Mouse (Mus musculus) lung, embryonic 15.5 days (tissue): ENCODE data around the gene Itgb7. TPM values are rescaled to one million over a fixed set of nuclear protein-coding genes. Genes with fewer than 3 reads are reported as not detected.

Experiments
- ATAC-seq: fragments of 200-750 bp; cut with Nextera tagmentation; 2 replicates; pipeline ENCODE4 v1.8.0; 2017; ENCODE audit warnings: moderate number of reproducible peaks, borderline replicate concordance; ENCODE audit not compliant: low FRiP score, low TSS enrichment; ENCODE audit errors: extremely low read depth
- H3K27ac ChIP-seq: fragments of 300-500 bp; sonication (generic); 2 replicates; pipeline ENCODE4 v1.5.1; 2015; ENCODE audit warnings: moderate library complexity, mild to moderate bottlenecking, inconsistent platforms
- H3K27me3 ChIP-seq: fragments of 300-500 bp; sonication (generic); 2 replicates; pipeline ENCODE4 v1.6.1; 2015; ENCODE audit warnings: inconsistent platforms
- H3K36me3 ChIP-seq: fragments of 300-500 bp; sonication (generic); 2 replicates; pipeline ENCODE4 v1.6.1; 2015; ENCODE audit warnings: inconsistent platforms
- H3K4me1 ChIP-seq: fragments of 300-500 bp; sonication (generic); 2 replicates; pipeline ENCODE4 v1.6.1; 2015; ENCODE audit warnings: inconsistent platforms
- H3K4me2 ChIP-seq: fragments of 300-500 bp; sonication (generic); 2 replicates; pipeline ENCODE4 v1.6.1; 2015; ENCODE audit warnings: inconsistent platforms, mild to moderate bottlenecking, moderate library complexity
- H3K4me3 ChIP-seq: fragments of 300-500 bp; sonication (generic); 2 replicates; pipeline ENCODE4 v1.5.1; 2015; ENCODE audit warnings: mild to moderate bottlenecking, inconsistent platforms
- H3K9ac ChIP-seq: fragments of 300-500 bp; sonication (generic); 2 replicates; pipeline ENCODE4 v1.6.1; 2015; ENCODE audit warnings: inconsistent platforms
- H3K9me3 ChIP-seq: fragments of 300-500 bp; sonication (generic); 2 replicates; pipeline ENCODE4 v1.6.1; 2016; ENCODE audit warnings: inconsistent platforms
- WGBS: fragments of 180-500 bp; shearing (Covaris S2); methylation state at CpG from one replicate; pipeline ENCODE4 v1.1.7; 2015; 5-methylcytosine and 5-hydroxymethylcytosine counted together
- polyA plus RNA-seq: library from polyadenylated mRNA; unstranded; fragments of >200 nt; fragmentation: Nextera tagmentation; extraction: Ambion mirVana; gene quantifications from 2 replicates; pipeline ENCODE4 v1.2.1, GENCODE M21; 2015

Gene Itgb7
- polyA plus RNA-seq, 1 experiment from 2014 or later = 3.2 TPM

DNA sequence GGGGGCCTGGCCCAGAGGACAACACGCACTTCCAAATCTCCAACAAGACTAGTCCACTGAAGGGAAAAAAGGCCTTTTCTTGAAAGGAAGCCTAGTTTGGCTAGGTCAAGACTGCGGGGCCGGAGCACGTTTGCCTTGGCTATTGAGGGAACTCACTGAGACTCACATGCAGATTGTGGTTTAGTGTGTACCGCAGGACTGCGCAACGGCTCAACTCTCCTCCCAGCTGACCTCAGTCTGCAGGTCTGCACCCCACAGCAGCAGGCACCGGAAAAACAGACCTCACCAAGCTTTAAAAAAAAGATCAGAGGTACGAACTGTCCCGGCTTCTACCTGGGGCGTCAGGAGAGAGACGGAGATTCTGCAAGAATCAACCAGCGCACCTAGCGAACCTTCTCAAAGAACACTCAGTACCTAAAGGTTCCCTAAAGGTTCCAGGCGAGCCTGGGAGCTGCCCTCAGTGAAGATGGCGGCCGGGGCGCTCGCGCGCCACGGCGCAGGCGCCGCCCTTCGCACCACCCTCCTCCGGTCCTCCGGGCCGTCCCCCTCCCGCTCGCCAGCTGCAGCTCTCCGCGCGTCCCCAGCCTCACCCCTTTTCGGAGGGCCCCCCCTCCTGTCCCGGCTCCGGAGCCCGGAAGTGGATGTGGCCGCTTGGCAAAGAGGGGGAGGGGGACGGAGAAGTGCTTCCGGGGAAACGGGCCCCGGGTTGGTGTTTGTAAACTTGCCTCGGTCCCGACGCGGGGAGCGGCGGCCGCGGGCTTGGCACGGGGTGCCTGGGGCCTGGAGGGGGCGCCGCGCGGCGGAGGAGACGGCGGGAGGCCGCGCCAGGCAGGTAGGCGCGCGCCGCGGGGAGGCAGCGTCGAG is 28.5 kb downstream of the Itgb7 start, which contains the start of gene Zfp740:
Zfp740 (plus strand) TSS at position 279 of the 864 bp plus-strand sequence.
- under 1% methylated on average over 60 of the region's 68 CpGs for WGBS
- peaks cover 20% of the 10 kb centered on the region for H3K36me3 ChIP-seq
- peaks cover 40% of the 10 kb centered on the region for H3K4me1 ChIP-seq

DNA sequence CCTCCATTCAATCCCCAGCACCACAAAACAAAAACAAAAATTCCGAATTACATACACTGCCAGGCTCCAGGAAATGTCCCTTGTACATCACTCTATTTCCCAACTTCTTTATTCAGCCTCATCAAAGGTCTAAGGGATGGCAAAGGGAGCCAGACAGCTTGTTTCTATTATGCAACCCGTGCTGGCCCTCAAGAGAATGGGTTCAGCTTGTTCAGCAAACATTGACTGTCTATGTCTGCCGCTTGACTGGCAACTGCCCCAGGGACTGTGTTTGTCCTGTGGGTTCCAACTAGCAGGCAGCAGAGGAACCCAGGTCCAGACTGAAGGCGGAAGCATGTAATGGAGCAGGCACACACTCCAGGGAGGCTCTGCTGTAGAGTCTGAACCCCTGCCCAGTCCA is 32.9 kb downstream of the Itgb7 start:
- ATAC-seq = no peak
- Histone ChIP-seq H3K27ac (no peak overlapping the region), H3K4me3 (no peak overlapping the region), H3K27me3 (no peaks in the 10 kb centered on the region), H3K4me2 (no peak overlapping the region), H3K36me3 (no peaks in the 10 kb centered on the region), H3K9ac (no peak overlapping the region), H3K9me3 (no peaks in the 10 kb centered on the region), H3K4me1 (peaks cover 9% of the 10 kb centered on the region; the same call in 1 of the 2 replicates)
- WGBS = 55% methylated on average over 4 of the region's 4 CpGs

More for the DNA sequence above, 28.5 kb downstream of the Itgb7 start, which contains the start of gene Zfp740:
- Histone ChIP-seq H3K27ac (peak within 1 kb of the TSS; percentile 100), H3K27me3 (no peaks in the 10 kb centered on the region), H3K9me3 (no peaks in the 10 kb centered on the region), H3K4me2 (peak within 1 kb of the TSS; percentile 79), H3K9ac (peak within 1 kb of the TSS; percentile 97), H3K4me3 (peak within 1 kb of the TSS; percentile 91)
- ATAC-seq = peak; percentile 96

DNA sequence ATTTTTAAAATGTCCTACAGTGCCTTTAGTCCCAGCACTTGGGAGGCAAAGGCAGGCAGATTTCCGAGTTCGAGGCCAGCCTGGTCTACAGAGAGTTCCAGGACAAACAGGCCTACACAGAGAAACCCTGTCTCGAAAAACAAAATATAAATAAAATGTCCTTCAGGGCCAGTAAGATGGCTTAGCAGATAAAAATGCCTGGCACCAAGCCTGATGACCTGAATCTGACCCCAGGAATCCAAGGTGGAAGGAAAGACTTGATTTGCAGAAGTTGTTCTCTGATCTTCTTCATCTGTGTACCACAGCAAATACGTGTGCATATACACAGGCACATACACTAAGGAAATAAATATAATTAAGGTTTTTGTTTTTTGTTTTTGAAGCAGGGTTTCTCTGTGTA is 36.4 kb downstream of the Itgb7 start:
- 51% methylated on average over 4 of the region's 4 CpGs for WGBS
- no peak for ATAC-seq

DNA sequence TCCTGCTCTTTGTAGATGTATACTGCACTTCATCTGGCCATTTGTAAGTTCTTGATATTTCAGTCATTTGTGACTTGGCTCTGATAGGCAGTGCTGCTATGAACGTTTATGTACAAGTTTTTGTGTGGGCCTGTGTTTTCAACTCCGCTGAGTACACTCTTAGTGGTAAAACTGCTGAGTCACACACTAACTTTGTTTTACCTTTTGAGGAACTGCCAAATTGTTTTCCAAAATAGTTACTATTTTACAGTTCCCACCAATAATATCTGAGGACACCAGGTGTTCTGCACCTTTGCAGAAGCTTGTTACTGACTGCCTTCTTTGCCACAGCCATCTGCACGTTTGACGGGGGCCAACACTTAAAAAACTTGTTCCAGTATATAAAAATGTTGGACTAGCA is 37.3 kb downstream of the Itgb7 start:
- Histone ChIP-seq H3K27me3 (no peaks in the 10 kb centered on the region), H3K4me2 (no peak overlapping the region), H3K9me3 (no peaks in the 10 kb centered on the region), H3K27ac (no peak overlapping the region), H3K9ac (no peak overlapping the region), H3K4me3 (no peak overlapping the region), H3K36me3 (no peaks in the 10 kb centered on the region), H3K4me1 (no peaks in the 10 kb centered on the region)
- WGBS = 72% methylated on average over 4 of the region's 4 CpGs
- ATAC-seq = no peak

More for the DNA sequence above, 36.4 kb downstream of the Itgb7 start:
- H3K27ac ChIP-seq = no peak overlapping the region
- H3K27me3 ChIP-seq = no peaks in the 10 kb centered on the region
- H3K36me3 ChIP-seq = no peaks in the 10 kb centered on the region
- H3K4me1 ChIP-seq = no peaks in the 10 kb centered on the region
- H3K9ac ChIP-seq = no peak overlapping the region
- H3K4me2 ChIP-seq = no peak overlapping the region
- H3K4me3 ChIP-seq = no peak overlapping the region
- H3K9me3 ChIP-seq = no peaks in the 10 kb centered on the region

DNA sequence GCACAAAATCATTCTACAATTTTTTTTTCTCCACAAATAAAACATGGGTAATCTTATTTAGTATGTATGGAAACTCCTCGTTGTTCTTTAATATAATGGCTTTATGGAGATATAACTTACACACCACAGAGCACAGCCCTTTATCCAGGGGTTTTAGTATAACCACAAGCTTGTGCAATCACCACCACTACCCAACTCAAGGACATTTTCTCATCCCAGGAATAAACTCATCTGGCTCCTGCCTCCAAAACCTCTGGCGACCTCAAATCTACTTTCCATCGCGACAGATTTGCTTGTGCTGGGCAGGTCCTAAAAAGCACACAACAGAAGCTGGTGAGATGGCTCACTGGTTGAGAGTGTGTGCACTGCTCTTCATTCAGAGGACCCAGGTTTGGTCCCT is 38.1 kb downstream of the Itgb7 start:
- Histone ChIP-seq H3K27me3 (no peaks in the 10 kb centered on the region), H3K4me1 (peaks cover 5% of the 10 kb centered on the region), H3K36me3 (no peaks in the 10 kb centered on the region), H3K4me2 (no peak overlapping the region), H3K9me3 (no peaks in the 10 kb centered on the region), H3K4me3 (no peak overlapping the region), H3K27ac (no peak overlapping the region), H3K9ac (no peak overlapping the region)
- WGBS = 87% methylated on average over 4 of the region's 4 CpGs
- ATAC-seq = no peak

DNA sequence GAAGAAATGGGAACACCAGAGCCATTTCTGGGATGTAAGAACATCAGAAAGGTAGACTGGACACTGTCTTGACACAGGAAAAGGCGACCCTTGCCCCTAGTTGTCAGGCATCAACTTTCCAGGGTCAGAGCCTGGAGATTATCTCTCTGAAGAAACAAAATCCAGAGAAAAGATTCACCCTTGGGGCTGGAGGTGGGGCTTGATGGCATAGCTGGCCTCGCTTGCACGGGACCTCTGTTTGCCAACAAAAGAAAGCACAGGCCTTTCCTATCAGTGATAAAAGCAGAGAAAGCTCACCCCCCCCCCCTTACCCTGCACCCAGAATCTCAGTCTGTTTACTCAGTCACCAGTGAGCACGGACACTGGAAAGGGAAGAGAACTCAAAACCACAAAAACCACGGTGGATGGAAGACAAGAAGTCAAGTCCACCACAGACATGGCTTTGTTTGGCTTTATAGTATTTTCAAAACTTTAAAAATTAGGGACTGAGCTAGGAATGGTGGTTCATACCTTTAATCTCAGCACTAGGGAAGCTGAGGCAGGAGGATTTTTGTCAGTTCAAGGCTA is 38.8 kb downstream of the Itgb7 start:
- H3K27me3 ChIP-seq = no peaks in the 10 kb centered on the region
- H3K4me1 ChIP-seq = peaks cover 13% of the 10 kb centered on the region
- H3K36me3 ChIP-seq = no peaks in the 10 kb centered on the region
- H3K9ac ChIP-seq = no peak overlapping the region
- H3K9me3 ChIP-seq = no peaks in the 10 kb centered on the region
- H3K4me2 ChIP-seq = no peak overlapping the region
- H3K27ac ChIP-seq = no peak overlapping the region
- no peak for ATAC-seq
- H3K4me3 ChIP-seq = no peak overlapping the region
- 37% methylated on average over 5 of the region's 5 CpGs for WGBS

DNA sequence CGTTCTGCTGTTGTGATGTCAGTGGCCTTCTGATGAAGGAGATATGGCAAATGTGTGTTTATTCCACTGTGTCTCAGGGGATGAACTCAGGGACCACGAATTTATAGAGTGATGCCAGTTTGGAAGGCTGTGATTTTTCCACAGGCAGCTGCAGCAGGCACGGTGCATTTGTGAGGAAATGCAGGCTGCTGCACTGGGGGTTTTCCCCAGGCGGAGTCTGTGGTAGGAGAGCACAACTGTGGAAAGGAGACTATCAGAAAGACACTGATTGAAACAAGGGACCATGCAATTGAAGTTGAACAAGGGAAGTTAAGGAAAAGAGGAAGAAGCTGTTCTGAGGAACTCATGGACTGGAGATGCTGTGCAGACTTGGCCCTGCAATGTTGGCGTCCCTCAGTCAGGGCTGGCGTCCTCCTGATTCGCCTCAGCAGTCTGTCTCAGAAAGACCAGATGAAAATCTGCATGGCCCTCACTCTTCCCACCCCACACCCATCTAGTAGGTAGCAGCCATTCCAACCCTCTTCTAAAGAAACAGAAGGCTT is 39.4 kb downstream of the Itgb7 start:
- Histone ChIP-seq H3K27ac (no peak overlapping the region), H3K4me2 (no peak overlapping the region), H3K4me1 (peaks cover 16% of the 10 kb centered on the region), H3K9ac (no peak overlapping the region; the same call in 1 of the 2 replicates), H3K9me3 (no peaks in the 10 kb centered on the region), H3K27me3 (no peaks in the 10 kb centered on the region), H3K4me3 (no peak overlapping the region), H3K36me3 (no peaks in the 10 kb centered on the region)
- 50% methylated on average over 7 of the region's 7 CpGs for WGBS
- ATAC-seq = no peak

DNA sequence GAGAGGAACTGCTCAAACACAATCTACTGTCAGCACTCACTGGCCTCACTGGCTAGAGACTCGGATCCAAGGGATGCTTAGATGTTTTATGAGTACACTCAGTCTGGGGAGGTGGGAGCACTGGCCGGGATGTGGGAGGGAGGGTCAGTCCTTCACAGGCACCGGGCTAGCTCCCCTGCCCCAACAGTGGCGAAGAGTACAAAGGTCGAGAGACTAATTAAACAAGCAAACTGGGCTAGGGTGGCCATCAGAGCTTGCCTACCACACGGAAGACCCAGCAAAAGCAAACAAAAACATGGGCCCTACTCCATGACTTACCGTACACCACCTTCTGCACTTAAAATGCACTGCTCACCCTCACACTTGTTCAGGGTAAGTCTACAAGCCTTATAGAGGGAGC is 40.0 kb downstream of the Itgb7 start:
- no peak overlapping the region; the same call in 1 of the 2 replicates for H3K9ac ChIP-seq
- no peak for ATAC-seq
- H3K4me2 ChIP-seq = no peak overlapping the region
- H3K27me3 ChIP-seq = no peaks in the 10 kb centered on the region
- peaks cover 16% of the 10 kb centered on the region for H3K4me1 ChIP-seq
- WGBS = 34% methylated on average over 7 of the region's 7 CpGs
- no peaks in the 10 kb centered on the region for H3K36me3 ChIP-seq
- no peaks in the 10 kb centered on the region for H3K9me3 ChIP-seq
- H3K4me3 ChIP-seq = no peak overlapping the region
- no peak overlapping the region for H3K27ac ChIP-seq

DNA sequence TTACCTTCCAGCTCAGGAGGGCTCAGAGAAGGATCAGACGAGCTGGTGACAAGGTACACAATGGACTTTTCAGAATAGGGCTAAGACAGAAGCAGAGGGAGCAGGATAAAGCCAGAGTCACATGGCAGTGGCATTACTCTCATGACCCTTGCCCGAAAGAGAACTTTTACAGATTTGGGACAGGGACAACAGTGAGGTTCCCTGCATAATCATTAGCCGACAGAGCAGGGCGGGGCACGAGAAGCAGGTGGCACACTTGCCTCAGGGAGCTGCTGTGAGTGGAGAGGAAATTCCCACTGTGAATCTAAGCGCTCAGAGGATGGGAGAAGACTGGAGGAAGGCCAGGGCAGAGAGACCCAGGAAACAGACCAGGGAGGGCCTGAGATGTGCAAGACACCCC is 42.9 kb downstream of the Itgb7 start:
- no peak overlapping the region for H3K9ac ChIP-seq
- no peak overlapping the region for H3K4me2 ChIP-seq
- peaks cover 16% of the 10 kb centered on the region for H3K4me1 ChIP-seq
- H3K36me3 ChIP-seq = peaks cover 12% of the 10 kb centered on the region; the same call in 1 of the 2 replicates
- 48% methylated on average over 6 of the region's 6 CpGs for WGBS
- no peaks in the 10 kb centered on the region for H3K27me3 ChIP-seq
- H3K27ac ChIP-seq = peak overlapping the region; percentile 52; the same call in 1 of the 2 replicates
- H3K9me3 ChIP-seq = no peaks in the 10 kb centered on the region
- no peak for ATAC-seq
- no peak overlapping the region for H3K4me3 ChIP-seq

DNA sequence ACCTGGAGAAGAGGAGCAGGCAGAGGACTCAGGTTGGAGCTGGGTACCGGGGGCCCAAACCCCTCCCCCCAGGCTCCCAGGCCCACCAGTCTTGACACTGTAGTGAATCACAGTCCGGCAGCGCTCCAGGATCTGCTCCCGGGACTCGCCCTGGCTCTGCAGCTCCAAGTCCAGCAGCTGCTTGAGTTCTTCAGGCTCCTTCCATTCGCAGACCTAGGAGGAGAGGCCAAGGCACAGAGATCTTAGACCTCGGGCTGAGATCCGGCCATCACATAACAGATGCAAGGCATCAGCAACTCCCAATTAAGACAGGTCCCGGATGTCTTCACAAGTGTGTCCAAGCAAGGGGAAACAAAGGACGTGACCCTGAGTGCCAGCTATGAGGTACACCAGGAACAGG is 43.6 kb downstream of the Itgb7 start:
- no peaks in the 10 kb centered on the region for H3K9me3 ChIP-seq
- no peak overlapping the region for H3K9ac ChIP-seq
- H3K27ac ChIP-seq = peak overlapping the region; percentile 53
- H3K27me3 ChIP-seq = no peaks in the 10 kb centered on the region
- H3K4me1 ChIP-seq = peaks cover 16% of the 10 kb centered on the region
- no peak overlapping the region for H3K4me3 ChIP-seq
- 41% methylated on average over 10 of the region's 10 CpGs for WGBS
- H3K4me2 ChIP-seq = no peak overlapping the region
- peaks cover 12% of the 10 kb centered on the region; the same call in 1 of the 2 replicates for H3K36me3 ChIP-seq
- peak; percentile 87 for ATAC-seq

DNA sequence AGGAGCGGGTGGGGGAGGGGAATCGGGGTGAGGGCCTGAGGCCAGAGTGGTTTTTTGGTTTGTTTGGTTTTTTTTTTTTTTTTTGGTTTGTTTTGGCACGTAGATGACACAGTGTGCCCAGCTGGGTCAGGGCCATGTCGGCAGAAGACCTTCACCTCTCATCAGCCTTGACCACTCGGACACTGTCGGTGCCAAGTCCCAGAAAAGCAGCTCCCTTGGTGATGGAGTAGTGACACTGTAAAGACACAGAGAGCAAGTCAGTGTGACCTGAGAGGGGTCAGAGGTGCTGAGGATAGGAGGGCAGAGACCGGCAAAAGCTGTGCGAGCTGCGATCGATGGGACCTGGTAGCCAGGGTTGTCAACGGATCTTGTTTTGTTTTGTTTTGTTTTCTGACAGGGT is 45.5 kb downstream of the Itgb7 start:
- ATAC-seq = no peak
- H3K9ac ChIP-seq = no peak overlapping the region
- no peak overlapping the region for H3K4me3 ChIP-seq
- H3K9me3 ChIP-seq = no peaks in the 10 kb centered on the region
- H3K4me2 ChIP-seq = no peak overlapping the region
- H3K4me1 ChIP-seq = peaks cover 16% of the 10 kb centered on the region
- H3K27ac ChIP-seq = no peak overlapping the region
- WGBS = 66% methylated on average over 11 of the region's 11 CpGs
- H3K36me3 ChIP-seq = peaks cover 12% of the 10 kb centered on the region
- no peaks in the 10 kb centered on the region for H3K27me3 ChIP-seq

DNA sequence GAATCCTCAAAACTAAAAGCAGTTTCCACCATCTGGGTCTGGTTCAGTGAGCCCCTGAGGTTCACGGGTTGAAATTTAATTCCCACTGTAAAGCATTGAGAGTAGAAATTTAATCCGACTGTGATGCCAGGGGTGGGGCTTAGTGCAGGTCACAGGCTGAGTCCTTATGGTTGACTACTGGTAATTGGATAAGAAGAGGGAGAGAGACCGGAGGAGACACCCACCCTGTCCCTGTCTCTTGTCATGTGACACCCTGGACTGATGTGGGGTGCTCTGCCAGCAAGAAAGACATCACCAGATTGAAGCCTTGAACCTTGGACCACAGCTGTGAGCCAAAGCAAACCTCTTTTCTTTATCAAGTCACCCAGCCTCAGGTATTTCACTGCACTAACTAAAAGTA is 48.7 kb downstream of the Itgb7 start:
- Histone ChIP-seq H3K27me3 (no peaks in the 10 kb centered on the region), H3K4me1 (peaks cover 4% of the 10 kb centered on the region), H3K36me3 (peaks cover 12% of the 10 kb centered on the region), H3K4me2 (no peak overlapping the region), H3K4me3 (no peak overlapping the region), H3K9me3 (no peaks in the 10 kb centered on the region), H3K9ac (no peak overlapping the region), H3K27ac (no peak overlapping the region)
- no peak for ATAC-seq
- 75% methylated on average over 3 of the region's 3 CpGs for WGBS
